Mouse (Mus musculus): ENCODE results near the gene Pdgfd. TPM values are rescaled to one million over a fixed set of nuclear protein-coding genes. Genes with fewer than 3 reads are reported as not detected.
A peak's percentile ranks its signal among the peaks of the same experiment; 100 is the strongest.

The Pdgfd gene
- polyA plus RNA-seq, 1 experiment from 2014 or later: 2.3 TPM

DNA sequence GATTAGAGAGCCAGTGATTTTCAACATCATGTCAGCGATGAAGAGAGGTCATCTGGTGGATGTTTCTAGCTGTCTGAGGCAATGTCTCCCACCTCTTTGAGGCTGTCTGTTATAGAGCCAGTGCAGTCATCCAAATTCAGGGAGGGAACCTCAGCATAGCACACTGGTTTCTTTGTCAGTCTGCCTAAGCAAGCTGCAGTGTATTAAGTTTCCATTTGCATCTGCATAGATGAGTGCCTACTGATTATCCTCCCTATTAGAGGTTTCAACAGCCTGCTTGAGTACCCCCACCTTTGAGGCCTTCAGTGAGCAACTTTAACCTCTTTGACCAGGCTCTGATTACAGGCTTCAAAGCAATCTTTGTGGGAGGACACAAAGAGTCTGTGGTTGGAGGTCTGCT, 118.4 kb downstream of the Pdgfd start:
- WGBS: 32% methylated on average over 1 of the region's 1 CpGs
- ATAC-seq (replicated peaks; ENCODE audit: low FRiP score): peak; percentile 92
- H3K27me3 ChIP-seq (ENCODE audit: control insufficient read depth, insufficient read depth, low read length): no peaks in the 10 kb centered on the region

DNA sequence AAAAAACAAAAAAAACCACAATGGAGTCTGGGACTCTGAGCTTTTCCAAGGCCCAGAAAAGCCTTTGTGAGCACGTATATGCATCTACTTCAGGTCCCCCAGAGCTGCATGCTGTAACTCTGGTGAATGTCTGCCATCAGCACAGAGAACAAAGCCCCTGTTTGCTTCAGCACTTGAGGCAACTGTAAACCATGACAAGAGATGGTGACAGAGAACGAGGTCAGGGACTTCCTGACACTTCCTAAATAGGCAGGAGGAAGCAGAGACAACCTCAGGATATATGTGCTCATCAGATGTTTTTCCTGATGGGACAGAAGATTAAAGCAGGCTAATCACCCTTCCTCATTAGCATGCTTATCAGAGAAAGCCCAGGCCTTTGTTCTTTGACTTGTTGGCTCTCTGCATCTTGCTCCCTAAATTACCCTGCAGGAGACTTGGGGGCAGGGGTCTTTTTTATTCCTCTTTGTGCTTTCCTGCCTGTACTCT, 120.9 kb downstream of the Pdgfd start:
- Histone ChIP-seq H3K4me3 (ENCODE audit: low read depth, low read length) (no peak overlapping the region), H3K9me3 (ENCODE audit: control insufficient read depth, low read length) (no peaks in the 10 kb centered on the region), H3K27me3 (ENCODE audit: control insufficient read depth, insufficient read depth, low read length) (no peaks in the 10 kb centered on the region), H3K4me2 (ENCODE audit: low read depth, low read length, severe bottlenecking) (no peak overlapping the region), H3K9ac (ENCODE audit: low read length) (no peak overlapping the region; the same call in 1 of the 2 replicates), H3K36me3 (ENCODE audit: control insufficient read depth, insufficient read depth, low read length) (no peaks in the 10 kb centered on the region), H3K27ac (ENCODE audit: low read depth, low read length) (no peak overlapping the region), H3K4me1 (replicated peaks; ENCODE audit: control insufficient read depth, insufficient read depth, low read length) (no peaks in the 10 kb centered on the region)
- WGBS: 4% methylated on average over 2 of the region's 2 CpGs
- no peak for DNase-seq (ENCODE audit: low spot score)
- ATAC-seq (replicated peaks; ENCODE audit: low FRiP score): 0 out of 2 replicates have a peak, but pooled peaks have one; percentile 25

More for the DNA sequence above, 118.4 kb downstream of the Pdgfd start:
- H3K36me3 ChIP-seq (ENCODE audit: control insufficient read depth, insufficient read depth, low read length): no peaks in the 10 kb centered on the region
- H3K9me3 ChIP-seq (ENCODE audit: control insufficient read depth, low read length): no peaks in the 10 kb centered on the region
- H3K4me2 ChIP-seq (ENCODE audit: low read depth, low read length, severe bottlenecking): no peak overlapping the region
- H3K9ac ChIP-seq (ENCODE audit: low read length): no peak overlapping the region
- H3K4me3 ChIP-seq (ENCODE audit: low read depth, low read length): no peak overlapping the region
- DNase-seq (ENCODE audit: low spot score): no peak
- no peak overlapping the region for H3K27ac ChIP-seq (ENCODE audit: low read depth, low read length)
- H3K4me1 ChIP-seq (replicated peaks; ENCODE audit: control insufficient read depth, insufficient read depth, low read length): no peaks in the 10 kb centered on the region

GRCm38 (mm10) chr9:6298547-6298946, 130.2 kb downstream of the Pdgfd start:
- ATAC-seq (replicated peaks; ENCODE audit: low FRiP score): peak; percentile 58
- H3K36me3 ChIP-seq (ENCODE audit: control insufficient read depth, insufficient read depth, low read length): no peaks in the 10 kb centered on the region
- H3K27me3 ChIP-seq (ENCODE audit: control insufficient read depth, insufficient read depth, low read length): no peaks in the 10 kb centered on the region
- H3K4me3 ChIP-seq (ENCODE audit: low read depth, low read length): no peak overlapping the region
- WGBS: 47% methylated on average over 2 of the region's 2 CpGs
- no peak overlapping the region for H3K4me2 ChIP-seq (ENCODE audit: low read depth, low read length, severe bottlenecking)
- H3K4me1 ChIP-seq (replicated peaks; ENCODE audit: control insufficient read depth, insufficient read depth, low read length): no peaks in the 10 kb centered on the region
- no peak for DNase-seq (ENCODE audit: low spot score)
- H3K27ac ChIP-seq (ENCODE audit: low read depth, low read length): no peak overlapping the region
- no peaks in the 10 kb centered on the region for H3K9me3 ChIP-seq (ENCODE audit: control insufficient read depth, low read length)
- H3K9ac ChIP-seq (ENCODE audit: low read length): no peak overlapping the region

- ATAC-seq (replicated peaks; ENCODE audit: low FRiP score): no peak
- Histone ChIP-seq H3K4me3 (ENCODE audit: low read depth, low read length) (no peak overlapping the region), H3K4me2 (ENCODE audit: low read depth, low read length, severe bottlenecking) (no peak overlapping the region), H3K9me3 (ENCODE audit: control insufficient read depth, low read length) (no peaks in the 10 kb centered on the region), H3K36me3 (ENCODE audit: control insufficient read depth, insufficient read depth, low read length) (no peaks in the 10 kb centered on the region), H3K27me3 (ENCODE audit: control insufficient read depth, insufficient read depth, low read length) (no peaks in the 10 kb centered on the region), H3K9ac (ENCODE audit: low read length) (no peak overlapping the region), H3K4me1 (replicated peaks; ENCODE audit: control insufficient read depth, insufficient read depth, low read length) (no peaks in the 10 kb centered on the region), H3K27ac (ENCODE audit: low read depth, low read length) (no peak overlapping the region)
- 86% methylated on average over 3 of the region's 3 CpGs for WGBS
- DNase-seq (ENCODE audit: low spot score): no peak
Observed at GRCm38 (mm10) chr9:6302050-6302449, 133.7 kb downstream of the Pdgfd start.

- WGBS: 91% methylated on average over 3 of the region's 3 CpGs
- H3K4me2 ChIP-seq (ENCODE audit: low read depth, low read length, severe bottlenecking): no peak overlapping the region
- ATAC-seq (replicated peaks; ENCODE audit: low FRiP score): no peak
- H3K27ac ChIP-seq (ENCODE audit: low read depth, low read length): no peak overlapping the region
- H3K4me1 ChIP-seq (replicated peaks; ENCODE audit: control insufficient read depth, insufficient read depth, low read length): no peaks in the 10 kb centered on the region
- no peak for DNase-seq (ENCODE audit: low spot score)
- H3K36me3 ChIP-seq (ENCODE audit: control insufficient read depth, insufficient read depth, low read length): no peaks in the 10 kb centered on the region
- H3K4me3 ChIP-seq (ENCODE audit: low read depth, low read length): no peak overlapping the region
- H3K9ac ChIP-seq (ENCODE audit: low read length): no peak overlapping the region
- H3K9me3 ChIP-seq (ENCODE audit: control insufficient read depth, low read length): no peaks in the 10 kb centered on the region
- H3K27me3 ChIP-seq (ENCODE audit: control insufficient read depth, insufficient read depth, low read length): no peaks in the 10 kb centered on the region
Observed at GRCm38 (mm10) chr9:6304590-6304989, 136.2 kb downstream of the Pdgfd start.

- DNase-seq (ENCODE audit: low spot score): no peak
- no peaks in the 10 kb centered on the region for H3K9me3 ChIP-seq (ENCODE audit: control insufficient read depth, low read length)
- H3K9ac ChIP-seq (ENCODE audit: low read length): no peak overlapping the region
- H3K4me1 ChIP-seq (replicated peaks; ENCODE audit: control insufficient read depth, insufficient read depth, low read length): no peaks in the 10 kb centered on the region
- no peaks in the 10 kb centered on the region for H3K36me3 ChIP-seq (ENCODE audit: control insufficient read depth, insufficient read depth, low read length)
- H3K27ac ChIP-seq (ENCODE audit: low read depth, low read length): no peak overlapping the region
- WGBS: 92% methylated on average over 3 of the region's 3 CpGs
- H3K27me3 ChIP-seq (ENCODE audit: control insufficient read depth, insufficient read depth, low read length): no peaks in the 10 kb centered on the region
- no peak overlapping the region for H3K4me3 ChIP-seq (ENCODE audit: low read depth, low read length)
- H3K4me2 ChIP-seq (ENCODE audit: low read depth, low read length, severe bottlenecking): no peak overlapping the region
- ATAC-seq (replicated peaks; ENCODE audit: low FRiP score): no peak
Observed at GRCm38 (mm10) chr9:6305847-6306246, 137.5 kb downstream of the Pdgfd start.

- DNase-seq (ENCODE audit: low spot score): no peak
- no peak overlapping the region for H3K4me2 ChIP-seq (ENCODE audit: low read depth, low read length, severe bottlenecking)
- no peak overlapping the region for H3K27ac ChIP-seq (ENCODE audit: low read depth, low read length)
- no peaks in the 10 kb centered on the region for H3K36me3 ChIP-seq (ENCODE audit: control insufficient read depth, insufficient read depth, low read length)
- H3K4me3 ChIP-seq (ENCODE audit: low read depth, low read length): no peak overlapping the region
- H3K9me3 ChIP-seq (ENCODE audit: control insufficient read depth, low read length): no peaks in the 10 kb centered on the region
- no peak for ATAC-seq (replicated peaks; ENCODE audit: low FRiP score)
- H3K9ac ChIP-seq (ENCODE audit: low read length): no peak overlapping the region
- no peaks in the 10 kb centered on the region for H3K4me1 ChIP-seq (replicated peaks; ENCODE audit: control insufficient read depth, insufficient read depth, low read length)
- no peaks in the 10 kb centered on the region for H3K27me3 ChIP-seq (ENCODE audit: control insufficient read depth, insufficient read depth, low read length)
- WGBS: 83% methylated on average over 1 of the region's 1 CpGs
Observed at GRCm38 (mm10) chr9:6317114-6317513, 148.7 kb downstream of the Pdgfd start.

- DNase-seq (ENCODE audit: low spot score) (no peak), ATAC-seq (replicated peaks; ENCODE audit: low FRiP score) (no peak)
- Histone ChIP-seq H3K9me3 (ENCODE audit: control insufficient read depth, low read length) (no peaks in the 10 kb centered on the region), H3K4me3 (ENCODE audit: low read depth, low read length) (no peak overlapping the region), H3K4me1 (replicated peaks; ENCODE audit: control insufficient read depth, insufficient read depth, low read length) (no peaks in the 10 kb centered on the region), H3K27ac (ENCODE audit: low read depth, low read length) (no peak overlapping the region), H3K27me3 (ENCODE audit: control insufficient read depth, insufficient read depth, low read length) (no peaks in the 10 kb centered on the region), H3K36me3 (ENCODE audit: control insufficient read depth, insufficient read depth, low read length) (no peaks in the 10 kb centered on the region), H3K4me2 (ENCODE audit: low read depth, low read length, severe bottlenecking) (no peak overlapping the region), H3K9ac (ENCODE audit: low read length) (no peak overlapping the region)
- 88% methylated on average over 2 of the region's 2 CpGs for WGBS
Observed at GRCm38 (mm10) chr9:6325408-6325807, 157.0 kb downstream of the Pdgfd start.

GRCm38 (mm10) chr9:6333499-6333898, 165.1 kb downstream of the Pdgfd start:
- DNase-seq (ENCODE audit: low spot score) (no peak), ATAC-seq (replicated peaks; ENCODE audit: low FRiP score) (no peak)
- Histone ChIP-seq H3K9ac (ENCODE audit: low read length) (no peak overlapping the region), H3K4me2 (ENCODE audit: low read depth, low read length, severe bottlenecking) (no peak overlapping the region), H3K9me3 (ENCODE audit: control insufficient read depth, low read length) (no peaks in the 10 kb centered on the region), H3K4me1 (replicated peaks; ENCODE audit: control insufficient read depth, insufficient read depth, low read length) (no peaks in the 10 kb centered on the region), H3K36me3 (ENCODE audit: control insufficient read depth, insufficient read depth, low read length) (no peaks in the 10 kb centered on the region), H3K27me3 (ENCODE audit: control insufficient read depth, insufficient read depth, low read length) (no peaks in the 10 kb centered on the region), H3K4me3 (ENCODE audit: low read depth, low read length) (no peak overlapping the region), H3K27ac (ENCODE audit: low read depth, low read length) (no peak overlapping the region)
- WGBS: 88% methylated on average over 1 of the region's 1 CpGs
